Mouse (Mus musculus): ENCODE data around the gene Fes.

GRCm38 (mm10) chr7:80392119-80392518, 4.4 kb upstream of the Fes start:
- no peak for TF ChIP-seq CTCF (IDR thresholded peaks at IDR 0.05; ENCODE audit: control insufficient read depth, insufficient read depth, insufficient read length)
- TF ChIP-seq USF1 (IDR thresholded peaks at IDR 0.05; ENCODE audit: low read depth), result no peak
- no peak for TF ChIP-seq MAX (IDR thresholded peaks at IDR 0.05)
- no peak for TF ChIP-seq CEBPB (IDR thresholded peaks at IDR 0.05; ENCODE audit: low read depth)
- no peak for TF ChIP-seq MYOG (IDR thresholded peaks at IDR 0.05; ENCODE audit: control insufficient read depth, extremely low read depth, insufficient read length)
- TF ChIP-seq FOSL1 (IDR thresholded peaks at IDR 0.05; ENCODE audit: insufficient read depth, low read length, poor library complexity, severe bottlenecking), result no peak
- TF ChIP-seq MYOD1 (IDR thresholded peaks at IDR 0.05; ENCODE audit: control insufficient read depth, insufficient read length, low read depth), result no peak
